Mouse (Mus musculus) brain, embryonic 14.5 days (tissue): Measurements from ENCODE around the gene Sertad4. TPM values are rescaled to one million over a fixed set of nuclear protein-coding genes. Genes with fewer than 3 reads are reported as not detected.

Experiments
- DNase-seq: peaks from one replicate; pipeline ENCODE4 v3.0.0-alpha.2; 2011; ENCODE audit warnings: low read depth
- CTCF ChIP-seq: fragments of 200-500 bp; IDR thresholded peaks from 2 replicates; pipeline ENCODE4 v1.5.1; 2012; ENCODE audit warnings: inconsistent platforms, mild to moderate bottlenecking, moderate library complexity, borderline replicate concordance; ENCODE audit not compliant: insufficient read depth, insufficient read length; ENCODE audit errors: extremely low read depth
- POLR2A ChIP-seq: fragments of 200-500 bp; IDR thresholded peaks from 2 replicates; pipeline ENCODE4 v1.6.1; 2012; ENCODE audit warnings: mild to moderate bottlenecking, inconsistent platforms, borderline replicate concordance; ENCODE audit not compliant: poor library complexity, insufficient read depth, insufficient read length, severe bottlenecking; ENCODE audit errors: extremely low read depth
- polyA plus RNA-seq: library from polyadenylated mRNA; depleted of rRNA; stranded (reverse); fragments of >200 nt; gene quantifications from 2 replicates; pipeline ENCODE4 v1.2.3, GENCODE M21; 2012

The Sertad4 gene
- polyA plus RNA-seq, 1 experiment: 38.7 TPM

DNA sequence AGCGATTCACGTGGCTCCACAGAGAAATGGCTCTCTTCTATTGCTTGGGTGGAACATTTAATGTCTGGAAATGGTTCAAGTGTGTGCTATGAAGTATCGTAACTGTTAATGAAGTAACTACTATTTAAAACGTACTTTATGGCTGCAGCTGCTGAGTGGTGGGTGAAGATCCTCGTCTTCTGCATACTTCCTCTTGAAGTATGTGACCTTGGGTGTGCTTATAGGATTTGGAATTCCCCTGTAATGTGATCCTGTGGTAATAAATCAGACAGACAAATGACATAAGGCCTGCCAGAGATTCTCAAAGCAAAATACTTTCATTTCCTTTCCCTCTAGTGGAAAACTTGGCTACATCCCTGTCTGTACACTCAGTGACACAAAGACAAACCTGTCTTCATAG lies 5.9 kb downstream of the Sertad4 start:
- no peak for DNase-seq
- no peak for TF ChIP-seq POLR2A
- TF ChIP-seq CTCF: no peak

DNA sequence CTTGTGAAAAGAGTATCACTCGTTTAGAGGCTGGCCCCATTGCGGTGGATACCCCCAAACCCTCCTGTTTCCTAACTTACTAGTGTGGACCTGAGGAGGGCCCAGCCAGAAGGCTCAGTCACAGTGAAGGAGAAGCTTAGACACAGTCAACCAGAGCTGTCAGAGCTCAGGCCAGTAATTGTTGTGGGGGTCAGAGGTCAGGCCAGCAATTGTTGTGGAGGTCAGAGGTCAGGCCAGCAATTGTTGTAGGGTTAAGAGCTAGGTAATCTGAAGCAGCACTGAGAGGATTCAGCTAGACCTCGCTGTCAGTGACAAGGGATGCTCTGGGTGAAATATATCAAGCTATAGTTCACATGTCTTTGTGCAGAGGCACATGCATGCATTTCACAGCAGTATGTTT lies 8.3 kb downstream of the Sertad4 start:
- no peak for TF ChIP-seq CTCF
- no peak for TF ChIP-seq POLR2A
- no peak for DNase-seq

DNA sequence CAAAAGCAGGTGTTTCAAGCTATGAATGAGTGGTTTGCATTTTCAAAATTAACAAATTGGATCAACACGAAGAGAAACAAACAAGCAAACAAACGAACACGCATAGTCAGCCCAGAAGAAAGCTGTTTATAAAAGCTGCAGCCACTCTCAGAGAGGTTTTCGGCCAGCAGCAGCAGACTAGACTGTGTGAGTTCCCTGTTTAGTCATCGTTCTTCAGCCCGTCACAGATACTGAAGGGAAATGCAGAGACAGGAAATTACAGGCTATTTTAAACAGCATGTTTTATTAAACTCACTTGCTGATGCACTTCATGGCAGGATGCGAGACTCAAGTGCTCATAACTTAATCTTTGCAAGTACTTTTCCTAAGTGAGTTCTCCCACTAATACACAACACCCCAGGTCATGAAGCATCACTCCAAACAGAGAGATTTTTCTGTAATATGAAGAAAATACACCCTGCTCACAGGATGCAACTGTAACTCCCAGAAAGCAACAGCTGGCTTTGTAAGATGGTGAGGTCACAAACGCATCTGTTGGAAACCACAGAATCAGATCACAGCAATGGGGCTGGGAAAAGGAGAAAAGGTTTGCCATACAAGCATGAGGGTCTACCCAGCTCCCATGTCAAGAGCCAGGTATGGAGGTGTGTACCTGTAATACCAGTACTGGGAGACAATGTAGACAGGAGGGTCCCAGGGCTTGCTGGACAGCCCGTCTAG lies 14.3 kb downstream of the Sertad4 start:
- no peak for DNase-seq
- TF ChIP-seq CTCF (no peak), POLR2A (no peak)

DNA sequence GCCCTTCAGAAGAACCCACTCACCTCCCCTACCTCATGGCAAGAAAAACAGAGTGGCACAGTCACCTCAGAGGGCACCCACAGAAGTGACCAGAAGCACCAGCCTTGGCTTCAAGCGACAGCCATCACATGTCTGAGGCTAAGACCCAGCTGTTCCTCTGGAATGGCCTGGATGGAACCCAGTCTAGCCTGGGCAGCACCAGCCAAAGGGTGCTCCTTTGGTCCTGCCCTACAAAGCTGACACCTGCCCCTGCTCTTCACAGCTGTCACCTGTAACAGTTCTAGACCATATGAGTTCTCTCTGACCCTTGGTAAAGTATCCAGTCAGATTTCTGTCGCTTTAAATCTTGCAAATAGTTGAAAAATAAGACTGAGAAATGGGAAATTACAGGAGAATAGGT lies 14.9 kb downstream of the Sertad4 start:
- TF ChIP-seq CTCF (no peak), POLR2A (no peak)
- no peak for DNase-seq

DNA sequence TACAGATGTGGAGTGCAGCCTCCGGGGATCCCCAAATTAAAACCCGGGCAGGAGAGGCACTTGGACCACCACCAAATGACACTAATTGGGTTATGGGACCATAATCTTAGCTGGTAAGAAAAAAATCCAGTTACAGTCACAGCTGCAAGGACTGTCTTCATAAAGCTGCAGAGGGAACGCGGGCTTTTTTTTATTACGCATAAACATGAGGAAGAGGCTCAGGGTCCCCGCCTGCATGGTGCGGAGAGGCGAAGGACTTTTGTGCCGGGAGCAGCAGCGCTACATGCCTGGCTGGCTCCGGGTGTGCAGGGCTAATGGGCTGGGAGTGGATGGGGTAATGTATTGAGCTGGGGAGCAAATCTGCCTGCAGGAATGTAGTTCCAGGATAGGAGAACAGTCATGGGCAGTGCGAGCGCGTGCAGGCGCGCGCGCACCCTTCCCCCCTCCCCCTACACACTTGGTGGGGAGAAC lies 20.3 kb downstream of the Sertad4 start:
- DNase-seq: peak; percentile 86
- TF ChIP-seq CTCF (no peak), POLR2A (no peak)

DNA sequence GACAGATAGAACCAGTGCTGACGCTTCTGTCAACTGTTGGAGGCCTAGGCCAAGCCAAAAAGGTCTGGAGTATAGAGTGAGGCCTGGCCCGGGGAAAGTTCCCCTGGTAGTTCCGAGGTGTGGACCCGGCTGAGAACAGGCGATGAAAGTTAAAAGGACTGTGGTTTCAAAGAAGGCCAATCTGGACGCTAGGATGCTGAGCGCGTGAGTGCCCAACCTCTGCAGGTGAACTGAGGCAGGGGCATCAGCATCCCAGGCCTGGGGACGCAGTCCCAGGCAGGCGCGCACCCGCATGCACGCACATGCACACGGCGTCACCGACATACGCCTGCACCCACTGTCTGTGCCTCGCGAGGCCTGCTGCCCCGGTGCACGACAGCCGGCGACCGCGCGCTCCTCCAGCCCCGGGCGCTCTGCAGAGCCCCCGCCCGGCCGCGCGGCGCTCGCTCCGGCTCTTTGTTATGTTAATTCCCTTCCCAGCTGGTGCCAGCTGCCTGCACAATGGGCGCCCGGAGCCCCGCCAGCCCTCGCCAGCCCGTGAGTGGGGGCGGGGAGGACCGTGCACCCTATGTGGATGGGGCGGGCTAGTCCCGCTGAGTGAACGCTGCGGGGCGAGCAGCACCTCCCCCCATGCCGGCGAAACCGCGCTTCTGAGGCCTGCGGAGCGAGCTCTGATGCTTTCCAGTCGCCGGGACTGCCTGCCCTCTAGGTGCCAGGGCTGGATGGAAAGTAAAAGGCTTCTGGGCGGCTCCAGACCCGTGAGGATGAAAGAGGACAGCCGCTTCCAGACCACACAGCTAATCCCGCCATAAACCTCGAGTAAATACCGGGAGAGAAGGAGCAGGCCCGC lies 21.0 kb downstream of the Sertad4 start:
- peak; percentile 96 for DNase-seq
- TF ChIP-seq CTCF (no peak), POLR2A (peak; percentile 41; the same call in 1 of the 2 replicates)

DNA sequence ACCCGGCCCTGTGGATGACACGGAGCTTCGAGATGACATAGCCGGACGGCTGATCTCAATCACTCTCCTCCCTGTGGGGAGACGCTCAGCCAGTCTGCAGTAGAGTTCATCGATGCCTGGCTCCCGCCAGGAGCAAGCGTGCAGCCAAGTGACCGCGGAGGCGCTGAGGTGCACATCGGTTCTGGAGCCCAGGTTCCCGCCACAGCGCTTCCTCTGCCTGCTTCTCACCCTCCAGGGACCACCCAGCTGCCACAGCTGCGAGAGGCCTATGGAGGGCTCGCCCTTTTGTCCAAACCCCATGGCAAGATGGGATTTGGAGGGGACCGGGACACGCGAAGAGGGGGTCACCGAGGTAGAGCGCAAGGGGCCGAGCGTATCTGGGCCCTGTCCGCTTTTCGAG lies 22.0 kb downstream of the Sertad4 start:
- peak; percentile 51 for DNase-seq
- TF ChIP-seq POLR2A (no peak), CTCF (no peak)

DNA sequence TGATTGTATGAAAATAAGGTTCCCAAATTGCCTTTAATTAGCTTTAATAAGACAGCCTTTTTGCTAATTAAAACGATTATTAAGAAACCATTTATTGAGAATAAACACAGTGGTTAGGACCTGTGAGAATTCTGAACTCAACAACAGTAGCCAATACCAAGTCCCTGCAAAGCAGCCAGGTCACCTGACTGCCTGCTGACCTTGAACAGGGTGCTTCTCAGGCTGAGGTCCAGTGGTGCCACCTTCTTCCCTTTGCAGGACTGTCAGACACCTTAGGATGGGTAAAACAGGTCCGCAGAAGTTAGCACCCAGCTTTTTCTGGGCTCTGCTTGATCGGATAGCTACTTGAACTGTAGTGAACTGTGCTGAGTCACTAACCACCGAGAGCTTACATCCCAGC lies 22.5 kb downstream of the Sertad4 start:
- TF ChIP-seq CTCF: no peak
- no peak for TF ChIP-seq POLR2A
- no peak for DNase-seq

DNA sequence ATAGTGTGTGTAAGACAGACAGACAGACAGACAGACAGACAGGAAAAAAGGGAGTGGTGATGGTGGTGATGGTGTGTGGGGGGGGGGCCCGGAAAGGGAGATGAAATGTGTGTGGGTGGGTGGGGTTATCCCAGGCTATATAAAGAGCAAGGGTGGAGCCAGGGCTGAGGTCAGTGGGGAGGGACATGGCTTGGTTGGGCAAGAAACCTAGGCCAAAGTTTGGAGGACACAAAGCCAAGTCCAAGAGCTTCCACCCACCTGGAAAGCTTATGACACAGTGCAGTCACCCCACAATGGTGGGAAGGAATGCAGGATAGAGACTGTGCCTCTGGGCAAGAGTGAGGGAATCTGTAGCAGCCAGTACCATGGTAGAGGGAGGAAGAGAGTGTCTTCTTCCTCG lies 23.2 kb downstream of the Sertad4 start:
- no peak for TF ChIP-seq POLR2A
- TF ChIP-seq CTCF: no peak
- no peak for DNase-seq

DNA sequence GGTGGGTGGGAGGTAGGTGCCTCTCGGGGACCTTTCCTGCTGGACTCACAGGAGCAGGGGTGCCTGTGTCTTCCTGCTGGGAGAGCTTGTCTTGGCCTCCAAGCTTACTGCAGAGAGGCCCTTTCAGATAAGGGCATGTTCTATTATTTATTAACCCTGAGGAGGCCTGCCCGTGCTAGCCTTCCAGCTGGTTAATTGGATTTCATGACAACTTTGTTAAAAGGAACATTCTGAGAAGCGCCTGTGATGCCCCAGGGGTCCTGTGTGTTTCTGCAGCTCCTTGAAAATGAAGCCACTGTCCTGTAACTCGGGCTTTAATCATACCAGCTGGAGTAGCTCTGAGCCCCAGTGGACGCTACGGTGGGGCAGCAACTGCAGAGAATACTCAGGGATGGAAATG lies 25.1 kb downstream of the Sertad4 start:
- DNase-seq: peak; percentile 86
- TF ChIP-seq POLR2A (no peak), CTCF (no peak)

DNA sequence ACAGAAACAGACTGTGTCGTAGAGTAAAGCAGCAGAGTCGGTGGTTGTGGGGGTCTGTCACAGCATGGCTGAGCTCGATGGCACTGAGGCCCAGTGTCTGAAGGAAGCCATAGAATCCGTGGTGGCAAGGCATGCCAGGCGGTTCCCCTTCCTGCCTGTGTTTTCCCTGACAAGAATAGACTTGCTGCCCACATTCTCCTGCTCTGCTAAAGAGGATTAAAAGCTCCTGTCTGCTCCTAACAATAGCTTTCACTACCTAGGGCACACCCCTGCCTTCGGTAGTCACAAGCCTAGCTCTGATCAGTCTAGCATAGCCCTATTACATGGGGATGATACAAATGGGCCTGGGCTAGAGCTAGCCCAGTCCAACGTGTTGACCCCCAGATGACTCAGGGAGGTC lies 26.6 kb downstream of the Sertad4 start:
- no peak for TF ChIP-seq CTCF
- no peak for TF ChIP-seq POLR2A
- no peak for DNase-seq
